Mouse (Mus musculus) forebrain, embryonic 16.5 days (tissue): ENCODE data around the gene Bpifb1. TPM values are rescaled to one million over a fixed set of nuclear protein-coding genes. Genes with fewer than 3 reads are reported as not detected.

Experiments
- ATAC-seq: fragments of 200-750 bp; cut with Nextera tagmentation; 2 replicates; pipeline ENCODE4 v1.8.0; 2017; ENCODE audit warnings: mild to moderate bottlenecking, moderate library complexity
- H3K27ac ChIP-seq: fragments of 300-500 bp; sonication (generic); 2 replicates; pipeline ENCODE4 v1.5.1; 2014; ENCODE audit warnings: low read length, control low read depth
- H3K27me3 ChIP-seq: fragments of 300-500 bp; sonication (generic); replicated peaks from 2 replicates; pipeline ENCODE4 v1.6.1; 2014; ENCODE audit warnings: low read length; ENCODE audit not compliant: control insufficient read depth, insufficient read depth
- H3K36me3 ChIP-seq: fragments of 300-500 bp; sonication (generic); 2 replicates; pipeline ENCODE4 v1.6.1; 2014; ENCODE audit not compliant: control insufficient read depth, insufficient read depth
- H3K4me1 ChIP-seq: fragments of 300-500 bp; sonication (generic); replicated peaks from 2 replicates; pipeline ENCODE4 v1.6.1; 2014; ENCODE audit warnings: low read length; ENCODE audit not compliant: control insufficient read depth, insufficient read depth
- H3K4me2 ChIP-seq: fragments of 300-500 bp; sonication (generic); 2 replicates; pipeline ENCODE4 v1.6.1; 2014; ENCODE audit warnings: mild to moderate bottlenecking, low read length, control low read depth
- H3K4me3 ChIP-seq: fragments of 300-500 bp; sonication (generic); replicated peaks from 2 replicates; pipeline ENCODE4 v1.5.1; 2014; ENCODE audit warnings: mild to moderate bottlenecking, low read length, control low read depth
- H3K9ac ChIP-seq: fragments of 300-500 bp; sonication (generic); replicated peaks from 2 replicates; pipeline ENCODE4 v1.6.1; 2014; ENCODE audit warnings: low read depth, low read length, control low read depth
- H3K9me3 ChIP-seq: fragments of 300-500 bp; sonication (generic); 2 replicates; pipeline ENCODE4 v1.6.1; 2016; ENCODE audit warnings: low read length; ENCODE audit not compliant: control insufficient read depth
- WGBS: fragments of 180-500 bp; shearing (Covaris S2); extraction: QIAGEN DNeasy Blood & Tissue Kit; methylation state at CpG from one replicate; pipeline ENCODE4 v1.1.7; 2014; 5-methylcytosine and 5-hydroxymethylcytosine counted together
- polyA plus RNA-seq: library from polyadenylated mRNA; unstranded; fragments of >200 nt; fragmentation: Nextera tagmentation; extraction: Ambion mirVana; gene quantifications from 2 replicates; pipeline ENCODE4 v1.2.1, GENCODE M21; 2015

Gene Bpifb1
- polyA plus RNA-seq, 1 experiment from 2014 or later, result 0.34 TPM

DNA sequence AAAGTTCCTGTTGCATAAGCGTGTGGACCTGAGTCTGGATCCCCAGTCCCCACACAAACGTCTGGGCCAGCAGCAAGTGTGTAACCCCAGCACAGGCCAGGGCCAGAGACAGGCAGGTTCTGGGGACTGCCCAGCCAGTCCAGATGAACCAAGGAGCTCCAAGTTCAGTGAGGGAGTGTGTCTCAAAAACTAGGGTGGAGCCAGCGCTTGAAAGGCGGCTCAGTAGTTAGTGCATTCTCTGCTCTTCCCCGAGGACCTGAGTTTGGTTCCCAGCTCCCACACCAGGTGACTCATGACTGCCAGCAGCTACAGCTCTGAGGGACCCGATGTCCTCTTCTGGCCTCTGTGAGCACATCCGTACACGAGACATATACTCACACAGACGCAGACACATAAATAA, 6.4 kb downstream of the Bpifb1 start:
- WGBS, result 94% methylated on average over 9 of the region's 9 CpGs
- Histone ChIP-seq H3K4me2 (no peak overlapping the region), H3K27ac (no peak overlapping the region), H3K27me3 (no peaks in the 10 kb centered on the region), H3K36me3 (no peaks in the 10 kb centered on the region), H3K9me3 (no peaks in the 10 kb centered on the region), H3K4me3 (no peak overlapping the region), H3K4me1 (no peaks in the 10 kb centered on the region), H3K9ac (no peak overlapping the region)
- ATAC-seq, result no peak

- no peak for ATAC-seq
- WGBS, result 91% methylated on average over 4 of the region's 4 CpGs
- no peak overlapping the region for H3K9ac ChIP-seq
- no peak overlapping the region for H3K4me2 ChIP-seq
- H3K27me3 ChIP-seq, result no peaks in the 10 kb centered on the region
- H3K9me3 ChIP-seq, result no peaks in the 10 kb centered on the region
- no peak overlapping the region for H3K4me3 ChIP-seq
- H3K36me3 ChIP-seq, result no peaks in the 10 kb centered on the region
- H3K4me1 ChIP-seq, result no peaks in the 10 kb centered on the region
- no peak overlapping the region for H3K27ac ChIP-seq
These were observed 14.0 kb downstream of the Bpifb1 start for GRCm38 (mm10) chr2:154204630-154205029.

- Histone ChIP-seq H3K36me3 (no peaks in the 10 kb centered on the region), H3K27me3 (no peaks in the 10 kb centered on the region), H3K4me1 (no peaks in the 10 kb centered on the region), H3K9me3 (no peaks in the 10 kb centered on the region), H3K4me2 (no peak overlapping the region), H3K4me3 (no peak overlapping the region), H3K27ac (no peak overlapping the region), H3K9ac (no peak overlapping the region)
- WGBS, result 70% methylated on average over 7 of the region's 7 CpGs
- ATAC-seq, result no peak
These were observed 16.3 kb downstream of the Bpifb1 start for GRCm38 (mm10) chr2:154206908-154207307.

DNA sequence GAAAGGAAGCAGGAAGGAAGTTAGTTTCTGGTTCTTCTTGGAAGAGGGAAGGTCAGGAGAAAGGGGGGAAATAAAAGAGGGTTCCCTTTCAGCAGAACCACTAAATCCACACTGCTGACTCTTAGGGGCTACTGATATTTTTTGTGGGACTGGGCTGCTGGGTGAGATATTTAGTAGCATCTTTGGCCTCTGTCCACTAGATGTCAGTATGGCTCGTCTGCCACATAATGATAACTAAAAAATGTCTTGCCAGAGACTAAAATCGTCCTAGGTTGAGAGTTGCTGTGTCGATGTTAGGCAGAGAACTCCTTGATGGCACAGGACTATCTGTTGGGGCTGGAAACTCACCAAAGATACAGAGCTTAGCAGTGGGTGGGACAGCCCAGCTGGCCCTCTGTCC, 18.5 kb downstream of the Bpifb1 start:
- Histone ChIP-seq H3K4me3 (no peak overlapping the region), H3K9ac (no peak overlapping the region), H3K27me3 (no peaks in the 10 kb centered on the region), H3K36me3 (no peaks in the 10 kb centered on the region), H3K9me3 (no peaks in the 10 kb centered on the region), H3K27ac (no peak overlapping the region), H3K4me2 (no peak overlapping the region), H3K4me1 (no peaks in the 10 kb centered on the region)
- ATAC-seq, result no peak
- 17% methylated on average over 3 of the region's 3 CpGs for WGBS

- Histone ChIP-seq H3K27ac (no peak overlapping the region), H3K36me3 (no peaks in the 10 kb centered on the region), H3K4me3 (no peak overlapping the region), H3K9ac (no peak overlapping the region), H3K4me1 (no peaks in the 10 kb centered on the region), H3K4me2 (no peak overlapping the region), H3K27me3 (no peaks in the 10 kb centered on the region), H3K9me3 (no peaks in the 10 kb centered on the region)
- 29% methylated on average over 1 of the region's 1 CpGs for WGBS
- peak; percentile 68 for ATAC-seq
These were observed 20.5 kb downstream of the Bpifb1 start for GRCm38 (mm10) chr2:154211121-154211520.

- H3K27me3 ChIP-seq, result no peaks in the 10 kb centered on the region
- 93% methylated on average over 4 of the region's 4 CpGs for WGBS
- no peak overlapping the region for H3K9ac ChIP-seq
- no peaks in the 10 kb centered on the region for H3K9me3 ChIP-seq
- H3K4me2 ChIP-seq, result no peak overlapping the region
- H3K4me1 ChIP-seq, result no peaks in the 10 kb centered on the region
- no peak overlapping the region for H3K27ac ChIP-seq
- no peak for ATAC-seq
- no peak overlapping the region for H3K4me3 ChIP-seq
- no peaks in the 10 kb centered on the region for H3K36me3 ChIP-seq
These were observed 21.3 kb downstream of the Bpifb1 start for GRCm38 (mm10) chr2:154211881-154212280.

GRCm38 (mm10) chr2:154215191-154215590, 24.6 kb downstream of the Bpifb1 start:
- Histone ChIP-seq H3K9ac (no peak overlapping the region), H3K4me1 (no peaks in the 10 kb centered on the region), H3K27me3 (no peaks in the 10 kb centered on the region), H3K9me3 (no peaks in the 10 kb centered on the region), H3K27ac (no peak overlapping the region), H3K4me3 (no peak overlapping the region), H3K4me2 (no peak overlapping the region), H3K36me3 (no peaks in the 10 kb centered on the region)
- 7% methylated on average over 5 of the region's 5 CpGs for WGBS
- ATAC-seq, result peak; percentile 12; the same call in 1 of the 2 replicates

DNA sequence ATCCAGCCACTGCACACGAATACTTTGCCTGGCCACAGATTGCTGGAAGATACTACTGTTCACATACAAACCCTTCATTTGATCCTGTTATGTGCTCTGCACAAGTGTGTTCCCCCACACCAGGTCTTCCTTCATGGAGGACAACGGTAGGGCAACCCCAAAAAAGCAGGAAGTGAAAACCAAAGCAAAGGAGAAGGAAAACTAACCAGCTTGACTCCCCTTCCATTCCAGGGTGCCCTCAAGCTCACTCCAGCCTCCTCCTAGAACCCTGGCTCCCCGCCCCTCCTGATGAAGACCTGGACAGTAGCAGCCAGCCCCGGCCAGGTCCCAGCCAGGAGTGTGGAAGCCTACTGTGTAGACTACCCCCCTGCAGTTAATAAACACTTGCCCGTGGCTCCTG, 29.3 kb downstream of the Bpifb1 start:
- no peak overlapping the region for H3K4me3 ChIP-seq
- WGBS, result 74% methylated on average over 5 of the region's 5 CpGs
- ATAC-seq, result no peak
- H3K9me3 ChIP-seq, result no peaks in the 10 kb centered on the region
- no peak overlapping the region for H3K9ac ChIP-seq
- H3K27ac ChIP-seq, result no peak overlapping the region
- no peaks in the 10 kb centered on the region for H3K27me3 ChIP-seq
- no peaks in the 10 kb centered on the region for H3K36me3 ChIP-seq
- no peak overlapping the region for H3K4me2 ChIP-seq
- peaks cover 14% of the 10 kb centered on the region for H3K4me1 ChIP-seq

DNA sequence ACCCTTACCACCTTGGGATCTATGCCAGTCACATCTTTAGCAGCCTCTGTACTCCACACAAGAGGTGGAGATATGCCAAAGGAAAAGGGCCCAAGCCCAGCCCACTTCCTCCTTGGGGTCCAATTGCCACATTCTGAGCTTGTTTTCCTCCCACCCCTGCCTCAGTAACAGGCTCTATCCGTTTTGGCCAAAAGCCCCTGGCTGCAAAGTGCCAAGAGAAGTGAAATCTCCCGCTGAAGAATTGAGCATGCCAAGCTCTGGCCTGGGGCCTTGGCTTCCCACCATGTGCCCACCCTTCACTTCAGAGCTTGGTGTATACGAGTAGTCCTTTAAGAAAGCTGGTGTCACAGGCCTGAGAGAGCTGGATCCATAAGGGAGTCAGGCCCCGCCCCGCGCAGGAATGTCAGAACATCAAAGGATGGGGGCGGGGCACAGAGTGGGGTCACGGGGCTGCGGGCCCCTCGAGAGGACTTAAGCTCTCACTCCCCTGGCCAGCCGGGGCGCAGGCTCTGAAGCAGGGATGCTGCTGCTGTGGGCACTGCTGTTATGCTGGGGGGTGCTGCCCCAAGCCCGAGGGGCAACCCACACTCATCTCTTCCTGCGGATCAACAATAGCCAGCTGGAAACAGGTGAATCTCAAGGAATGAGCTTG, 32.8 kb downstream of the Bpifb1 start, which contains the start of gene Bpifb5:
Gene Bpifb5 (plus strand): TSS at position 478 of the 652 bp plus-strand sequence.
- Histone ChIP-seq H3K4me2 (peak within 1 kb of the TSS; percentile 18; the same call in 1 of the 2 replicates), H3K9me3 (no peaks in the 10 kb centered on the region), H3K27ac (peak within 1 kb of the TSS; percentile 7; the same call in 1 of the 2 replicates), H3K27me3 (0 out of 2 replicates have a peak, but pooled peaks cover 2% of the 10 kb centered on the region), H3K4me3 (no peak within 1 kb of the TSS), H3K36me3 (no peaks in the 10 kb centered on the region), H3K4me1 (peaks cover 14% of the 10 kb centered on the region), H3K9ac (no peak within 1 kb of the TSS)
- WGBS, result 5% methylated on average over 14 of the region's 14 CpGs
- ATAC-seq, result peak; percentile 95

DNA sequence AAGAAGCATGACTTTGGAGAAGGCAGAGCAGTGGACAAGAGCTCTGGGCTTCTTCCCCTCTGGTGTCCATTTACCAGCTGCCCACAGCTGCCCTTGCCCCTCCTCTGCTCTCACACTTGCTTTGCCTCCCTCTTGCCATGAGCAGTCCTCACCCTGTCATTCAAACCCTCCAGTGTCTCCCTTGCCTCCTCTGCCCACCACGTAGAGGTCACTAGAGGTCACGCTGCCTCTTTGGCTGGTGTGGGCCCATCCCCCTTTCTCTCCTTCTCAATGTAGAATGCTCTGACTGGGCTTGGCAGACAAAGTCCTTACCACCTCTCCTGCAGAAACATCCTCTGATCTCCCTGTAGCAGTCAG, 33.3 kb downstream of the Bpifb1 start:
- Histone ChIP-seq H3K27ac (no peak overlapping the region), H3K4me1 (peaks cover 14% of the 10 kb centered on the region), H3K36me3 (no peaks in the 10 kb centered on the region), H3K9me3 (no peaks in the 10 kb centered on the region), H3K4me2 (no peak overlapping the region), H3K4me3 (no peak overlapping the region), H3K9ac (no peak overlapping the region), H3K27me3 (0 out of 2 replicates have a peak, but pooled peaks cover 2% of the 10 kb centered on the region)
- no peak for ATAC-seq
- 15% methylated on average over 2 of the region's 2 CpGs for WGBS
